Mouse (Mus musculus): Measurements from ENCODE around the gene Acly. TPM values are rescaled to one million over a fixed set of nuclear protein-coding genes. Genes with fewer than 3 reads are reported as not detected.

Gene Acly
- total and polyA plus RNA-seq, 3 experiments = 213 to 277 (median 246) TPM

DNA sequence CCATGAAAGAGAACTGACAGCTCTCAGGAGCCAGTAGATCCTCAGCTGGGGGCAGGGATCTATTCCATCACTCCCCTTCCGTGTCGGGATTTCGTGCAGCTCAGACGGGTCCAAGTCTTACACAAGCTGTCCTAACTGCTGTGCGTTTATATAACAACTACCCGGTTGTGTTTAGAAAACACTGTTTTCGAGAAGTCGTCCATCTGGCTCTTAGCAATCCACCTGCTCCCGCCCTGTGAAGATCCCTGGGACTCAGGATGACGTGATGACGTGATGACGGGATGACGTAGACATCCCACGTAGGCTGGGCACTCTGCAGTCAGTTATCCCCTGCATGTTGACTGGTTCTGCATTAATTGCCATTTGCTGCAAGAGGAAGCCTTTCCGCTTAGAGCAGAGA, 36.5 kb upstream of the Acly start:
- H3K27ac ChIP-seq (ENCODE audit: insufficient read depth, low read depth) = no peak overlapping the region
- dilution Hi-C loops (cut with MboI; ENCODE audit: extremely low pct_ligation_motif_present, extremely low pct_unique_long_range_greater_than_20kb, low sequenced_read_pairs) (no loop called here), in situ Hi-C loops (cut with MboI; ENCODE audit: low pct_ligation_motif_present, low pct_unique_long_range_greater_than_20kb, low sequenced_read_pairs) (no loop called here)
- DNase-seq (ENCODE audit: extremely low read depth) = no peak
- H3K4me3 ChIP-seq (replicated peaks in 1 of 3; ENCODE audit: low read depth in 2 of 3, low read length in 2 of 3, poor library complexity in 1 of 3) = no peak overlapping the region
- TF ChIP-seq NELFE (IDR thresholded peaks at IDR 0.05; ENCODE audit: low read depth, low read length) = no peak
- TF ChIP-seq USF2 (conservative IDR thresholded peaks at IDR 0.05; ENCODE audit: low read depth, low read length) = no peak
- TF ChIP-seq NRF1 (IDR thresholded peaks at IDR 0.05; ENCODE audit: low read depth, low read length) = no peak
- no peak for TF ChIP-seq MAFK (IDR thresholded peaks at IDR 0.05; ENCODE audit: insufficient replicate concordance, low read length)
- no peak for TF ChIP-seq JUND (conservative IDR thresholded peaks at IDR 0.05; ENCODE audit: low read depth, low read length)
- no peak for TF ChIP-seq RAD21 (IDR thresholded peaks at IDR 0.05; ENCODE audit: low read depth, low read length)
- no peak for TF ChIP-seq IRF4 (IDR thresholded peaks at IDR 0.05; ENCODE audit: low read depth, low read length)
- no peak for TF ChIP-seq ELF1 (IDR thresholded peaks at IDR 0.05; ENCODE audit: low read depth, low read length)
- no peak for TF ChIP-seq MAZ (IDR thresholded peaks at IDR 0.05; ENCODE audit: low read depth, low read length)
- no peak for TF ChIP-seq CHD2 (IDR thresholded peaks at IDR 0.05; ENCODE audit: low read length)
- TF ChIP-seq HCFC1 (IDR thresholded peaks at IDR 0.05; ENCODE audit: low read depth, low read length) = no peak
- H3K9ac ChIP-seq (ENCODE audit: insufficient read depth, low read depth) = no peak overlapping the region
- H3K4me2 ChIP-seq (ENCODE audit: insufficient read depth, low read depth, poor library complexity, severe bottlenecking) = no peak overlapping the region
- H3K9me3 ChIP-seq (replicated peaks; ENCODE audit: low read length) = no peaks in the 10 kb centered on the region
- H3K4me1 ChIP-seq (ENCODE audit: control insufficient read depth in 1 of 2, insufficient read depth in 2 of 2) = peaks cover 19 to 32% of the 10 kb centered on the region in 2 experiments
- peaks cover 0 to 2% of the 10 kb centered on the region in 2 experiments for H3K36me3 ChIP-seq (replicated peaks in 1 of 2; ENCODE audit: control insufficient read depth in 1 of 2, insufficient read depth in 1 of 2, low read length in 1 of 2)
- H3K27me3 ChIP-seq (replicated peaks) = no peaks in the 10 kb centered on the region
- no peaks in the 10 kb centered on the region for H3K79me2 ChIP-seq (replicated peaks; ENCODE audit: control insufficient read depth, extremely low read depth, insufficient read depth, poor library complexity, severe bottlenecking)

DNA sequence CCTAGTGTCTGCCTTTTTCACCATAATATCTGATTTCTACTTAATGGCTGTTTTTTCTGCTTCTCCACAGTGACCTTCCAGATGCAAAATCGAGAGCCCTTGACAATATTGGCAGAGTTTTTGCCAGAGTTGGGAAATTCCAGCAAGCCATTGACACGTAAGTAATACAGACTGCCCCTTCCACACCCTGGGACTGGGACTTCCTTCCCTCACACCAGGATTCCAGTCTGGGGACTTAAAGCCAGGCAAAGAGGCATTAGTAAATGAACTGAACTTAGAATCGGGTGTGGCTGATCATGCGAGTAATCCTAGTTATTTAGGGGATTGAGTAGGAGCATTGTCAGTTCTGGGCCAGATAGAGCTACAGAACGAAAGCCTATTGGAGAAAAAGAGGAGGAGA, 33.9 kb upstream of the Acly start:
- DNase-seq (ENCODE audit: extremely low read depth) = no peak
- dilution Hi-C loops (cut with MboI; ENCODE audit: extremely low pct_ligation_motif_present, extremely low pct_unique_long_range_greater_than_20kb, low sequenced_read_pairs) = no loop called here

More for the DNA sequence above, 33.9 kb upstream of the Acly start:
- Histone ChIP-seq H3K36me3 (replicated peaks in 1 of 2; ENCODE audit: control insufficient read depth in 1 of 2, insufficient read depth in 1 of 2, low read length in 1 of 2) (peaks cover 0 to 2% of the 10 kb centered on the region in 2 experiments), H3K9me3 (replicated peaks; ENCODE audit: low read length) (no peaks in the 10 kb centered on the region), H3K79me2 (replicated peaks; ENCODE audit: control insufficient read depth, extremely low read depth, insufficient read depth, poor library complexity, severe bottlenecking) (no peaks in the 10 kb centered on the region), H3K27me3 (replicated peaks) (peaks cover 5% of the 10 kb centered on the region), H3K27ac (ENCODE audit: insufficient read depth, low read depth) (no peak overlapping the region), H3K4me3 (replicated peaks in 1 of 3; ENCODE audit: low read depth in 2 of 3, low read length in 2 of 3, poor library complexity in 1 of 3) (no peak overlapping the region), H3K4me2 (ENCODE audit: insufficient read depth, low read depth, poor library complexity, severe bottlenecking) (no peak overlapping the region), H3K4me1 (ENCODE audit: control insufficient read depth in 1 of 2, insufficient read depth in 2 of 2) (peaks cover 3 to 9% of the 10 kb centered on the region in 2 experiments; a peak in 3 of 4 replicates), H3K9ac (ENCODE audit: insufficient read depth, low read depth) (no peak overlapping the region)
- TF ChIP-seq GABPA (IDR thresholded peaks at IDR 0.05; ENCODE audit: insufficient replicate concordance, low read depth, low read length) (no peak), TCF12 (IDR thresholded peaks at IDR 0.05; ENCODE audit: low read depth, low read length) (no peak), BHLHE40 (IDR thresholded peaks at IDR 0.05; ENCODE audit: low read depth, low read length) (no peak), MAX (IDR thresholded peaks at IDR 0.05; ENCODE audit: low read length) (no peak), EP300 (IDR thresholded peaks at IDR 0.05; ENCODE audit: low read length) (no peak), ZNF384 (IDR thresholded peaks at IDR 0.05; ENCODE audit: low read depth, low read length) (no peak), TBP (conservative IDR thresholded peaks at IDR 0.05; ENCODE audit: low read depth, low read length) (no peak), CTCF (conservative IDR thresholded peaks at IDR 0.05 in 1 of 2, IDR thresholded peaks at IDR 0.05 in 1 of 2; ENCODE audit: low read depth in 2 of 2, low read length in 2 of 2) (no peak), HCFC1 (IDR thresholded peaks at IDR 0.05; ENCODE audit: low read depth, low read length) (no peak), ZKSCAN1 (IDR thresholded peaks at IDR 0.05; ENCODE audit: borderline replicate concordance, low read depth, low read length) (no peak), KAT2A (IDR thresholded peaks at IDR 0.05; ENCODE audit: insufficient replicate concordance, low read length) (no peak), JUND (conservative IDR thresholded peaks at IDR 0.05; ENCODE audit: low read depth, low read length) (no peak), PAX5 (IDR thresholded peaks at IDR 0.05; ENCODE audit: low read length) (no peak), POLR2AphosphoS2 (IDR thresholded peaks at IDR 0.05; ENCODE audit: low read depth, low read length) (no peak), POLR2A (IDR thresholded peaks at IDR 0.05; ENCODE audit: low read depth, low read length) (no peak), E2F4 (IDR thresholded peaks at IDR 0.05; ENCODE audit: insufficient replicate concordance, low read depth, low read length) (no peak), MAFK (IDR thresholded peaks at IDR 0.05; ENCODE audit: insufficient replicate concordance, low read length) (no peak), IRF4 (IDR thresholded peaks at IDR 0.05; ENCODE audit: low read depth, low read length) (no peak)
- in situ Hi-C loops (cut with MboI; ENCODE audit: low pct_ligation_motif_present, low pct_unique_long_range_greater_than_20kb, low sequenced_read_pairs) = no loop called here

Data from CH12.LX (cell line).